Mouse (Mus musculus) embryo, embryonic 10 days (tissue): ENCODE measurements at regions not wholly inside any gene's neighbourhood (a gene's known extent, or its start where the extent isn't known, plus 50 kb on each side); places are given as distances from the start of the nearest gene placed in this dataset.
A peak's percentile ranks its signal among the peaks of the same experiment; 100 is the strongest.

Source experiments
- DNase-seq: peaks from one replicate; pipeline ENCODE4 v3.0.0-alpha.2; 2015; ENCODE audit warnings: low spot score

DNA sequence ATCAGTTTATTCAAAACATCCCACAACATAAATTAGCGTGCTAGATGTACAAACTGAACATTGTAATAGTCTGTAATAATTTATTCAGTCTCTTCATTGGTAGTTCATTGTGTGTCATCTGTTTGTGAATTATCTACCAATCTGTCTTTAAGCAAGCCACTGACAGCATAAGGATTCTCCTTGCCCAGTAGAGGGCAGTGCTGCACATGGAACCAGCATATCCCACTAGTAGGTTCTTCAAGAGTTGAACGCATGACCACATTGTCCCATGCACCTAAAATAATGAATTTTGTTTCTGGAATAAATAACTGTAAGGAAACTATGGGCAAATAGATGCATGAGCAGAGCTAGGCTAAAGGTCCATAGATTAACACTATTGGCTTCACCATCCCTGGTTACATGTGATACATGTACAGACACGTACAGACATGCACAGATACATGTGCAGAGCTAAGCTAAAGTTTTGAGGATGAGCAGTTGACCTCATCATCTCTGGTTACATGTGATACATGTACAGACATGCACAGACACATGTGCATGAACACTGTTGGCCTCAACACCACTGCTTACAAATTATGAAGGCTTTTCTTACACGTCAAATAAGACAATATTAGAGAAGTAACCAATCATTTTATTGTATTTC lies 143.0 kb upstream of the Ctnnd2 start:
- peak; percentile 84 for DNase-seq

DNA sequence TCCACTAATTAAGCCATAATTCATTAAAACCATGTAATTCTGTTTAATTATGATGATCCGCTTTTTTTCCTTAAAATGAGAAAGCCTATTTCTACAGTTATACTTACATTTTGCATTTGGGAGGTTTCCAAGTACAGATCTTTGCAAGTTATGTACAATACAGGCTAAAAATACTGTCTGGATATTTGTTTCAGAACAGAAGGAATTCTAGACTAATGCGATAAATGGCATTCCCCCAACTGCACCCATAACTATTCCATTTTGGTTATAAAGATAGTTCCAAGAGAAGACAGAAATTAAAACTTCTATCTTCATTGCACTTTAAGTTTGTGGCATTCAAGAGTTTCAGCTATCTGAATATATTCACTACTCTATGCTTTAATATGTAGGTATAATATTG lies 137.0 kb upstream of the Ctnnd2 start:
- DNase-seq = no peak

DNA sequence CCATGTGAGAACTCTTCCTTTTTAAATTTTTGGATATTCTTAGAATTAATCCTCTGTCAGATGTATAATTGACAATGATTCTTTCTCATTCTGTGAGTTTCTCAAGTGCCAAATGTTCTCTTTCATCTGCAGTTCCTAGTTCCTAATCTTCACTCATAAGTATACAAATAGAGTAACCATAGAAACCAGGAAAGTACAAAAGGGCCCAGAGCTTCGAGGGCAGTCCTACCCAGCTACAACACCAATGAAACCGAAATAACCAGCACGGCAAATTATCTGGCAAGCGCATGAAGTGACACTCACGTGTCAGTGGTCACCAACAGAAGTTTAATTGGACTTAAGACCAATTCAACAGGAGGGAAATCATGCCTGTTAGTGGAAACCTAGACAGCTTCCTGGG lies 121.5 kb upstream of the Ctnnd2 start:
- DNase-seq = no peak

DNA sequence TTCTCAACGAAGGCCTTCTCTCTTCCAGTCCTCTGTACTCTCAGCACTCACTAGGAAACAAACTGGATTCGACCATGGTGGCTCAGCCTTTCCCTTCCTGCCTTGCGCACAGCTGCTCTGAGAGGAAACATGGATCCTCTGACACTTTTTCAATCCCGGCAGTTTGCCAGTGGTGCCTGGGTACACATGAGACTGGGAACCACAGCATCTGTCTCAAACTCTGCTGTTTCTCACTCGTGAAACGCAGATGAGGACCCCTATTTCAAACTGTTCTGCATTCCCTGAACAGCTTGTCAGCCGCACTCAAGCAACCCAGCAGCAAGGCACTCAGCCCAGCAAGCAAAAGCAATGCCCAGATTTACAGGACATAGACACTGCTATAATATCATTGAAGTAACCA lies 112.6 kb upstream of the Ctnnd2 start:
- DNase-seq = no peak

DNA sequence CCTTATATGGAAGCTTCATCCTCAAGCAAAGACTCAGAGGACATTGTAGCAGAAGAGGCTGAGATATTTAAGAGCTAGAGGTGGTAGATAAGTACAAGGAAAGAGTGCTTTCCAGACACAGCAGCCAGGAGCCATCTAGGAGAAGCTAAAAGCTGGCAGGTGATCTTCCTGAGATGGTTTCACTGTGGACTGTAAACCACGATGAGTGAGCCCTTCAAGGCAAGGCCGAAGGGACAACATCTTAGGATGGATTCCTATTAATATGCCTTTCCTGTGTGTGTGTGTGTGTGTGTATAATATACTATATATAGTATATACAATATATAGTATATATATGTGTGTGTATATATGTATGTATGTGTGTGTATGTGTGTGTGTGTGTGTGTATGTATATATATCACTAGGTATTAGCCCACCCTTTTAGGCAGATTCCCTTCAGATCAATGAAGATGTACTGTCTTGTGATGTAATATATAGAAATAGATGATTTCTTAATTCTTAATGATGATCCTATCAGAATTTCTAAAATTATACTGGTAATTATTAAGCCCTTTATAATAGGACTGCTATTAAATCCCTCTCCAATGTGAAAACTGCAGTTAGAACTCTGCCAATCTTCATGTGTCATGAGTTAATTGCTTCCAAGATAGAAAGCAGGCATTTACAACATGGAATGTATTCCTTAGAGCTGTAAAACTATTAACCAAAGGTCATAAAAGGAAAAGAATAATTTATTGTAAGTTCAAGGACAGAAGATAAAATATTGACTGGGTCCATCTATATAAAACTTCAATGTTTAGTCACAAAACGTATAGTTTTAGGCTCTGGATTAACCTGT lies 111.7 kb upstream of the Ctnnd2 start:
- no peak for DNase-seq

DNA sequence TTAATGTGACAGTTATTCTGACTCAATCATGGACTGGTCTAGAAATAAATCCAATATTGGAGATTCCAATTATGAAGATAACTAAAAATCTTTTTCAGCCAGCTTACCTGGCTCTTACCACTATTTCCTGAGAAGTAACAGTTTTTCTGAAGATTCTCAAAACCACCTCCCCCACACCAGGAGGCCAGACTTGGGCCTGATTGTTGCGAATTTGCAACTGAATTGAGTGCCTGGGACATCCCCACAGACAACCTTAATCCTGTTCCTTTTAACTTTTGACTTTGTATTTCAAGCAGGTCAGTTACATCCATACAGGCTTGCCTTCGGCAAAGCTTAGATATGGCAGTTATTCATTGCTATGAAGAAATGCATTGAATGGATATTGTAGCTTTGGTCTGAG lies 100.7 kb upstream of the Ctnnd2 start:
- no peak for DNase-seq

DNA sequence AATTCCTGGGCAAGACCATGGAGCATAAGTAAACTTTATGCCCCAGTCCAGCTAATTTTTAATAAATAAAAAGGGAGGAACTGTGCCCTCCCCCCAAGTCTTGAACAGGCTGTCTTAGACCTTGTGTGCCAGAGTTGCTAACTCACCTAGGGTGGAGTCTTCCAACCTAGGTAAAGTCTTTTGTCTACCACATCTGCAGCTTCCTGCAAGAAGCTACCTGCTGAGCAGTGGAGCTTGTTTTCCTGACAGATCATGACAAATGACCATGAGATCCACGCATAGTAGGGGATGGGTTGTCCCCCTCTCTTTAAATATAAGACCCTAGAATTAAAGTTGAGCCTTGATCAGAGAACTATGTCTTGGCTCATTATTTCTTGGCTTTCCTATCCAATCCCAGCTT lies 100.1 kb upstream of the Ctnnd2 start:
- DNase-seq = no peak

DNA sequence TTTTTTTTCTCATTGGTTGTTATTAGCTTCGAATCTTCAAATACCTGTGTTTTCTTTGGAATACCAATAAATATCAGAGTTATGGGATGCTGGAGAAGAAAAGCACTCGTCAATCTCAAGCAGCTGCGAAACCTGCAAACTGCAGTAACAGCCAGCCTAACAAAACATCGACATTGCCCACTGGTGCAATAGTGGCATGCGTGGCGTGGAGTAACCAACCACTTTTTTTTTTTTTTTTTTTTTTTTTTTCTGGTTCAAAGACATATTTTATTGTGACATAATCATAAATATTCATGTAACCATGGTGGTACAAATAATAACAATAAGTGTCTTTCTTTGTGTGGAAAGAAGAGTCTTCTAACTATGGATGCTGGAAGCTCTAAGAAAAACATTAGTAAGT lies 85.3 kb upstream of the Ctnnd2 start:
- DNase-seq = no peak

DNA sequence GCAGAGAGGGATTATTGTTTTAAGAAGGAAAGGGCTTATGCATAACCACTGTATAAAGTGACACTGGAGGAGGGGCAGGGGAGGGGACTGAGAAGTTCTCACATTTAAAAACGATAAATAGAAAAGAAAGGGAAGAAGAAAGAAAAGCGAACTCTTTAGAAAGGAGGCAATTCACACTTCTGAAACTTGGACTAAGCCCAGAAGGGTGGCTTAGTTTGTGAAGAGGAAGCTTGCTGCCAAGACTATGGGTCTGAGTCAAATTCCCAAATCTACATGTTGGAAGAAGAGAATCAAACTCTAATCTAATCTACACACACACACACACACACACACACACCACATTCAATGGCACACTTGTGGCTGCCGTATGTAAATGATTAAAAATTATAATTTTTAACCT lies 50.3 kb upstream of the Ctnnd2 start:
- no peak for DNase-seq
